Mouse (Mus musculus) cerebellum, adult 2 months (tissue): Measurements from ENCODE around the gene Dock2.

Experiments used
- CTCF ChIP-seq: fragments of 200-500 bp; IDR thresholded peaks from 2 replicates; pipeline ENCODE4 v1.5.1; 2011; ENCODE audit warnings: low read depth, mild to moderate bottlenecking, control low read depth, low read length, moderate library complexity, borderline replicate concordance; ENCODE audit not compliant: insufficient read depth
- POLR2A ChIP-seq: fragments of 200-500 bp; IDR thresholded peaks from 2 replicates; pipeline ENCODE4 v1.6.1; 2011; ENCODE audit warnings: low read length, control low read depth, borderline replicate concordance; ENCODE audit not compliant: insufficient read depth

DNA sequence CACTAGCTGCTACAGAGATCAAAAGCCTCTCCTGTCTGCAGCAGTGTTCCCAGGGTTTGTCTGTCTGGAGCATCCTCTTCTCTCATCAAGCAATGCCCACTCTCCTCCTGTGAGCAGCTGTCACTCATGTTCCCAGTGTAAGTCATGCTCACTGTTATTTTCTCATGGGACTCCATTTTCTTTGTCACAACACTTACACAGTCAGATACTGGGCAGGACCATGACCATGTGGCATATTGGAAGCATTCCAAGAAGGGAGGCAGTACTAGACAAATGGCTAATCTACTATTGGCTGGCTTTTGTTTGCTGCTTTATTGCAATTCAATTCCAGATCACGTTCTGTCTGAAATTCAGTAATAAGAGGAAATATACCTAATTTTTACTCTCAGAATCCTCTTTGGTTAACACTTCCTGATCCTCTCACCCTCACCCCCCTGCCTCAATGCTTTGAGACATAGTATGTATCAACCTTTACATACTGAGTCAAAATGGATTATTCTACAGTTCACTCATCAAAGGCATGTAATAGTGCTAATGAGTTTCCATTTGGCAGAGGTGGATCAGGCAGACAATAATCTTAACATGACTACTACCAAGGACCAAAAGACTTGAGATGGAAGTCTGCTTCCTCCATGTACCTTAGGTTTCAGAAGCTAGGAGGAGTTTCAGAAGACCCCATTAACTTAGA is 398.5 kb downstream of the Dock2 start:
- TF ChIP-seq CTCF (no peak), POLR2A (no peak)
